Mouse (Mus musculus): Measurements from ENCODE around the gene Unc5a. TPM values are rescaled to one million over a fixed set of nuclear protein-coding genes. Genes with fewer than 3 reads are reported as not detected.

The Unc5a gene
- polyA plus RNA-seq, 1 experiment from 2014 or later: 4.6 TPM

- H3K4me2 ChIP-seq (ENCODE audit: low read depth, low read length): no peak overlapping the region
- H3K27ac ChIP-seq (replicated peaks; ENCODE audit: low read depth, low read length): no peak overlapping the region
- H3K4me3 ChIP-seq (ENCODE audit: low read depth, low read length): no peak overlapping the region
- H3K9me3 ChIP-seq (ENCODE audit: control insufficient read depth, low read length): no peaks in the 10 kb centered on the region
- H3K27me3 ChIP-seq (replicated peaks; ENCODE audit: control insufficient read depth, insufficient read depth, low read length): no peaks in the 10 kb centered on the region
- no peak for ATAC-seq (ENCODE audit: low read depth)
- no peaks in the 10 kb centered on the region for H3K4me1 ChIP-seq (ENCODE audit: control insufficient read depth, insufficient read depth, low read length)
- no peaks in the 10 kb centered on the region for H3K36me3 ChIP-seq (ENCODE audit: control insufficient read depth, insufficient read depth, low read length)
- WGBS: 79% methylated on average over 10 of the region's 10 CpGs
- H3K9ac ChIP-seq (ENCODE audit: low read depth, low read length): no peak overlapping the region
- no peak for DNase-seq (ENCODE audit: low spot score)
Observed at GRCm38 (mm10) chr13:55000433-55000832, 51.2 kb downstream of the Unc5a start.

DNA sequence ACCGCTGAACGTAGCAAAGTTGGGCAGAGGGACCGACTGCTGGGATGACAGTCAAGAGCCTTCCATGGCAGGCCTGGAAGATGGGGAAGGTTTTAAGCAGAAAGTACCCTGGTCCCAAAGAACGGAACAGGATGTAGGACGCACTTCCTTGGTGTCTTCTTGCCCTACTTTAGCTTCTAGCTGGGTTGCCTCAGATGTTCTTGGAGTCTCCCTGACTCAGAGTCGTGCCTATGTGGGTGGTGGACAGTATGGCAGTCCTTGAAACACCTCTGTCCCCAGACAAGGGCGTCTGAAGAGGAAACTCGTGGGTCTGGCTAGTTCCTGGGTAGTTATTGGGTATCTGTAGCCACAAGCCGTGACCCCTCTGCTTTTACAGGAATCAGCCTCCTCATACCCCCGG, 52.9 kb downstream of the Unc5a start:
- 69% methylated on average over 10 of the region's 10 CpGs for WGBS
- H3K36me3 ChIP-seq (ENCODE audit: control insufficient read depth, insufficient read depth, low read length): no peaks in the 10 kb centered on the region
- no peak for ATAC-seq (ENCODE audit: low read depth)
- no peak overlapping the region for H3K4me2 ChIP-seq (ENCODE audit: low read depth, low read length)
- no peak overlapping the region for H3K4me3 ChIP-seq (ENCODE audit: low read depth, low read length)
- H3K9me3 ChIP-seq (ENCODE audit: control insufficient read depth, low read length): no peaks in the 10 kb centered on the region
- H3K27me3 ChIP-seq (replicated peaks; ENCODE audit: control insufficient read depth, insufficient read depth, low read length): no peaks in the 10 kb centered on the region
- no peak overlapping the region for H3K27ac ChIP-seq (replicated peaks; ENCODE audit: low read depth, low read length)
- H3K4me1 ChIP-seq (ENCODE audit: control insufficient read depth, insufficient read depth, low read length): no peaks in the 10 kb centered on the region
- H3K9ac ChIP-seq (ENCODE audit: low read depth, low read length): no peak overlapping the region
- no peak for DNase-seq (ENCODE audit: low spot score)

DNA sequence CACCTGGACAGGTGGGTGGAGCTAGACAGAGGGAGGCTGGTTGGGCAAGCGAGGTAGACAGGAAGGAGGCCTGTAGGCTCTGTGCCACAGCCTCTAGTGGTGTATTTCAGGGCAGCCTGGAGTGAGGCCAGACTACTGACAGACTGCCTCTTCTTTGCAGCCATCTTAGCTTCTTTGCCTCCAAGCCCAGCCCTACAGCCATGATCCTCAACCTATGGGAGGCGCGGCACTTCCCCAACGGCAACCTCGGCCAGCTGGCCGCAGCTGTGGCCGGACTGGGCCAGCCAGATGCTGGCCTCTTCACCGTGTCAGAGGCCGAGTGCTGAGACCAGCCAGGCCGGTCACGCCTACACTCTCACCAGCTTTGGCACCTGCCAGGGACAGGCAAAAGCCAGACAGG, 55.4 kb downstream of the Unc5a start:
- DNase-seq (ENCODE audit: low spot score) (no peak), ATAC-seq (ENCODE audit: low read depth) (no peak; the same call in 1 of the 2 replicates)
- Histone ChIP-seq H3K27me3 (replicated peaks; ENCODE audit: control insufficient read depth, insufficient read depth, low read length) (no peaks in the 10 kb centered on the region), H3K4me2 (ENCODE audit: low read depth, low read length) (no peak overlapping the region), H3K27ac (replicated peaks; ENCODE audit: low read depth, low read length) (no peak overlapping the region), H3K4me1 (ENCODE audit: control insufficient read depth, insufficient read depth, low read length) (no peaks in the 10 kb centered on the region), H3K4me3 (ENCODE audit: low read depth, low read length) (no peak overlapping the region), H3K9ac (ENCODE audit: low read depth, low read length) (no peak overlapping the region), H3K36me3 (ENCODE audit: control insufficient read depth, insufficient read depth, low read length) (no peaks in the 10 kb centered on the region), H3K9me3 (ENCODE audit: control insufficient read depth, low read length) (no peaks in the 10 kb centered on the region)
- WGBS: 65% methylated on average over 10 of the region's 11 CpGs

- Histone ChIP-seq H3K4me3 (ENCODE audit: low read depth, low read length) (no peak overlapping the region), H3K4me2 (ENCODE audit: low read depth, low read length) (no peak overlapping the region), H3K9me3 (ENCODE audit: control insufficient read depth, low read length) (no peaks in the 10 kb centered on the region), H3K27me3 (replicated peaks; ENCODE audit: control insufficient read depth, insufficient read depth, low read length) (no peaks in the 10 kb centered on the region), H3K27ac (replicated peaks; ENCODE audit: low read depth, low read length) (no peak overlapping the region), H3K4me1 (ENCODE audit: control insufficient read depth, insufficient read depth, low read length) (no peaks in the 10 kb centered on the region), H3K9ac (ENCODE audit: low read depth, low read length) (no peak overlapping the region), H3K36me3 (ENCODE audit: control insufficient read depth, insufficient read depth, low read length) (no peaks in the 10 kb centered on the region)
- DNase-seq (ENCODE audit: low spot score) (no peak), ATAC-seq (ENCODE audit: low read depth) (no peak)
- WGBS: 73% methylated on average over 28 of the region's 31 CpGs
Observed at GRCm38 (mm10) chr13:55005691-55006414, 56.6 kb downstream of the Unc5a start.

DNA sequence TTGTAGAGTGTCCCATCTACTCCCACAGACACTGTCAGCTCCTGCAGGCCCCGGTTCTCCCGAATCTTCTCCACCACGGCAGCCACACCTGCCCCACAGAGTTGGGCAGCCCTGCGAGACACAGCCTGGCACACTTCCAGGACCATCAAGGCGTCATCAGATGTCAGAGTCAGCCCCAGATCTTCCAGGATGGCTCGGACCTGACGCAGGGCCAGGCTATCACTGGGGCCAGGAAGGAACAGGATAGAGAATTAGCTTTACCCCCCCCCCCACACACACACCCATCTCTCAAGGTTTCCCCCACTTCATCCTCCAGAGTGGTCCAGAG, 57.2 kb downstream of the Unc5a start:
- Histone ChIP-seq H3K27ac (replicated peaks; ENCODE audit: low read depth, low read length) (no peak overlapping the region), H3K9ac (ENCODE audit: low read depth, low read length) (no peak overlapping the region), H3K9me3 (ENCODE audit: control insufficient read depth, low read length) (no peaks in the 10 kb centered on the region), H3K4me3 (ENCODE audit: low read depth, low read length) (no peak overlapping the region), H3K4me2 (ENCODE audit: low read depth, low read length) (no peak overlapping the region), H3K27me3 (replicated peaks; ENCODE audit: control insufficient read depth, insufficient read depth, low read length) (no peaks in the 10 kb centered on the region), H3K4me1 (ENCODE audit: control insufficient read depth, insufficient read depth, low read length) (no peaks in the 10 kb centered on the region), H3K36me3 (ENCODE audit: control insufficient read depth, insufficient read depth, low read length) (no peaks in the 10 kb centered on the region)
- ATAC-seq (ENCODE audit: low read depth) (no peak), DNase-seq (ENCODE audit: low spot score) (no peak)
- WGBS: 73% methylated on average over 7 of the region's 7 CpGs

GRCm38 (mm10) chr13:55008589-55008988, 59.4 kb downstream of the Unc5a start:
- H3K27ac ChIP-seq (replicated peaks; ENCODE audit: low read depth, low read length): no peak overlapping the region
- no peaks in the 10 kb centered on the region for H3K9me3 ChIP-seq (ENCODE audit: control insufficient read depth, low read length)
- H3K27me3 ChIP-seq (replicated peaks; ENCODE audit: control insufficient read depth, insufficient read depth, low read length): no peaks in the 10 kb centered on the region
- WGBS: 68% methylated on average over 6 of the region's 6 CpGs
- H3K9ac ChIP-seq (ENCODE audit: low read depth, low read length): no peak overlapping the region
- DNase-seq (ENCODE audit: low spot score) (no peak), ATAC-seq (ENCODE audit: low read depth) (peak; percentile 17; the same call in 1 of the 2 replicates)
- H3K4me2 ChIP-seq (ENCODE audit: low read depth, low read length): no peak overlapping the region
- no peaks in the 10 kb centered on the region for H3K36me3 ChIP-seq (ENCODE audit: control insufficient read depth, insufficient read depth, low read length)
- no peaks in the 10 kb centered on the region for H3K4me1 ChIP-seq (ENCODE audit: control insufficient read depth, insufficient read depth, low read length)
- no peak overlapping the region for H3K4me3 ChIP-seq (ENCODE audit: low read depth, low read length)

DNA sequence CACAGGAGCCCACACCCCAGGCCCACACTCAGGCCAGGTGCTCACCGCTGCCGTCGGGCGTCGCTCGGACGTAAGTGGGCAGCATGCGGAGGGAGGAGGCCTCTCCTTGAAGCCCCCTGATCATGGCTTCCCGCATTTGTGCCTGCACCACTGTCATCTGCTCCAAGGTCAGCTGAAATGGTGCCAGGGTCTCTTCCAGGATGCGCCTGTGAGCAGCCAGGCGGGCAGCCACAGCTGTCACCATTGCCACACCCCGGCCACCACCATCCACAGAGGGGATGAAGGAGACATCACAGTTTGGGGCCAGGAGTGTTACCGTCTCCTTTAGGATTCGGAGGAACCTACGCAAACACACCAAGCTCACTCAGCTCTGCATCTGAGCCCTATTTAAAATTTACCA, 61.9 kb downstream of the Unc5a start:
- H3K27me3 ChIP-seq (replicated peaks; ENCODE audit: control insufficient read depth, insufficient read depth, low read length): no peaks in the 10 kb centered on the region
- H3K4me3 ChIP-seq (ENCODE audit: low read depth, low read length): no peak overlapping the region
- H3K36me3 ChIP-seq (ENCODE audit: control insufficient read depth, insufficient read depth, low read length): no peaks in the 10 kb centered on the region
- 87% methylated on average over 15 of the region's 15 CpGs for WGBS
- H3K9ac ChIP-seq (ENCODE audit: low read depth, low read length): no peak overlapping the region
- DNase-seq (ENCODE audit: low spot score) (no peak), ATAC-seq (ENCODE audit: low read depth) (no peak)
- no peaks in the 10 kb centered on the region for H3K9me3 ChIP-seq (ENCODE audit: control insufficient read depth, low read length)
- no peaks in the 10 kb centered on the region for H3K4me1 ChIP-seq (ENCODE audit: control insufficient read depth, insufficient read depth, low read length)
- H3K4me2 ChIP-seq (ENCODE audit: low read depth, low read length): no peak overlapping the region
- no peak overlapping the region for H3K27ac ChIP-seq (replicated peaks; ENCODE audit: low read depth, low read length)

DNA sequence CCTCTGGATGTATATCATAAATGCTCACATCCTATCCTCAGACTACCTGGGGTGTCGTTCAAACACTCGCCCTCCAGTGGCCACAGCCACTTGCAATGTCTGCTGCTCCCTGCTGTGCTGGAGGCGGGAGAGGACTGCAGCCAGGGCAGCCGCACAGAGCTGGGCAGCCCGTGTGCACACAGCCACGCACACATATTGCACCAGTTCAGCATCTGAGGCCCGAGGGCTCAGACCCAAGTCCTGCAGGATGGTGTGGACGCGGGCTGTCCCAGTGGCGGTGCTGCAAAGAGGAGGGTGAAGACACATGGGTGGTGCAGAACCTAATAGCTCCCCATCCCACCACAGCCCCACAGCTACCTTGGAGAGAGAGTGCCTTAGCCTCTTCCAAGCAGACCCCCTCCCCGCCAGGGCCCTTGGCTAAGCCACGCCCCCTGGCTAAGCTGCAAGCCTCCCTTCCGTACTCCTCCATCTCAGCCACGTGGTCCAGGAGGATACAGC, 62.8 kb downstream of the Unc5a start:
- Histone ChIP-seq H3K9ac (ENCODE audit: low read depth, low read length) (no peak overlapping the region), H3K4me2 (ENCODE audit: low read depth, low read length) (no peak overlapping the region), H3K4me1 (ENCODE audit: control insufficient read depth, insufficient read depth, low read length) (no peaks in the 10 kb centered on the region), H3K4me3 (ENCODE audit: low read depth, low read length) (no peak overlapping the region), H3K27me3 (replicated peaks; ENCODE audit: control insufficient read depth, insufficient read depth, low read length) (no peaks in the 10 kb centered on the region), H3K9me3 (ENCODE audit: control insufficient read depth, low read length) (no peaks in the 10 kb centered on the region), H3K36me3 (ENCODE audit: control insufficient read depth, insufficient read depth, low read length) (no peaks in the 10 kb centered on the region), H3K27ac (replicated peaks; ENCODE audit: low read depth, low read length) (no peak overlapping the region)
- 4% methylated on average over 11 of the region's 14 CpGs for WGBS
- DNase-seq (ENCODE audit: low spot score): no peak
- ATAC-seq (ENCODE audit: low read depth): peak; percentile 18; the same call in 1 of the 2 replicates

DNA sequence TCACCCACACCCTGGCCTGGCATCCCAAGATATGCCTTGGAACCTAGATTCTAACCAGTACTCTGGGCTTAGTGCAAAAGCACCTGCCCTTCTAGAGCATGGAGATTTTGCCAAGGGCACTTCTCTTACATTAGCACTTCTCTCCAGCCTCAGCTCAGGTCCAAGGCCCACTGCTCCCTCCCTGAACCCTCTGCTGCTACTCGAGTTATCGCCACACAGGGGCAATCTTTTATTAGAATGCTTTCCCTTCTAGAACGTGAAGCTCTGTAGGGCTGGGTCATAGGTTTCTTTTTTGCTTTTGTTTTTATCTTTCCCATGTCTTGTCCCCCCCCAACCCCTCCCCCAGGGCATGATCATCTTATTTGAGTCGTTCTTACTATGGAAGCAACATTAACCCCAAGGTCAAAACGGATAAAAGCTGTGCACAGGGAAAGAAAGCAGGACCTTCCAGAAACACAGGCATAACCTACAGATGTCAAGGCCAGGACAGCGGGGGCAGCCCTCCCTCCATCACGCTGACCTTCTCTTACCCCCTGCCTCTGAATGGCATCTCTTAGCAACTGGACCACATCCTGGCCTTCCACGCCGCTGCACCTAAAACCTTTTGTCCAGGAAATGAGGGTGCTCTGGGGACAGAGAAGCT, 64.6 kb downstream of the Unc5a start:
- no peak overlapping the region for H3K27ac ChIP-seq (replicated peaks; ENCODE audit: low read depth, low read length)
- ATAC-seq (ENCODE audit: low read depth) (no peak), DNase-seq (ENCODE audit: low spot score) (no peak)
- no peaks in the 10 kb centered on the region for H3K4me1 ChIP-seq (ENCODE audit: control insufficient read depth, insufficient read depth, low read length)
- 22% methylated on average over 9 of the region's 9 CpGs for WGBS
- no peaks in the 10 kb centered on the region for H3K9me3 ChIP-seq (ENCODE audit: control insufficient read depth, low read length)
- H3K4me3 ChIP-seq (ENCODE audit: low read depth, low read length): no peak overlapping the region
- no peaks in the 10 kb centered on the region for H3K36me3 ChIP-seq (ENCODE audit: control insufficient read depth, insufficient read depth, low read length)
- H3K27me3 ChIP-seq (replicated peaks; ENCODE audit: control insufficient read depth, insufficient read depth, low read length): no peaks in the 10 kb centered on the region
- no peak overlapping the region for H3K4me2 ChIP-seq (ENCODE audit: low read depth, low read length)
- no peak overlapping the region for H3K9ac ChIP-seq (ENCODE audit: low read depth, low read length)
